Mouse (Mus musculus): ENCODE measurements around the gene Akp3. TPM values are rescaled to one million over a fixed set of nuclear protein-coding genes. Genes with fewer than 3 reads are reported as not detected.
A peak's percentile ranks its signal among the peaks of the same experiment; 100 is the strongest.

Akp3 gene
- polyA plus RNA-seq, 3 experiments from 2014 or later: not detected

- ATAC-seq: no peak
These were observed 30.9 kb downstream of the Akp3 start for GRCm38 (mm10) chr1:87155531-87156198.

- no peak for ATAC-seq
These were observed 31.4 kb downstream of the Akp3 start, which contains the start of gene Ecel1 for GRCm38 (mm10) chr1:87156199-87156587. TSS of gene Ecel1 (minus strand) at chr1:87156521.

DNA sequence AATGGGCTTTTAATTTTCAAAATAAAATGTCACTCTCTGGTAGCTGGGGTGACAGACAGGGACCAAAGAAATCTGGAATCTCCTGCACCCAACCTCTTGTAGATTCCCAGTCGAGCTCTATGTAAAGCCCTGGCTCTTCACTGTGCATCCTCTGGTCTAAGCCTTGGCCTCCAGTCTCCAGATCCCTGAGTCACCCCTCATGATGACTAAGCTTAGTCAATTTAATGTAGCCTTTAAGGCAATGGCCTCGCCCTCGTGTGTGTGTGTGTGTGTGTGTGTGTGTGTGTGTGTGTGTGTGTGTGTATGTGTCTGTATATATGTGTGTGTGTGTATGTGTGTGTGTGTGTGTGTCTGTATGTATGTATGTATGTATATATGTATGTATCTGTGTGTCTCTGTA, 34.6 kb downstream of the Akp3 start:
- ATAC-seq: no peak

DNA sequence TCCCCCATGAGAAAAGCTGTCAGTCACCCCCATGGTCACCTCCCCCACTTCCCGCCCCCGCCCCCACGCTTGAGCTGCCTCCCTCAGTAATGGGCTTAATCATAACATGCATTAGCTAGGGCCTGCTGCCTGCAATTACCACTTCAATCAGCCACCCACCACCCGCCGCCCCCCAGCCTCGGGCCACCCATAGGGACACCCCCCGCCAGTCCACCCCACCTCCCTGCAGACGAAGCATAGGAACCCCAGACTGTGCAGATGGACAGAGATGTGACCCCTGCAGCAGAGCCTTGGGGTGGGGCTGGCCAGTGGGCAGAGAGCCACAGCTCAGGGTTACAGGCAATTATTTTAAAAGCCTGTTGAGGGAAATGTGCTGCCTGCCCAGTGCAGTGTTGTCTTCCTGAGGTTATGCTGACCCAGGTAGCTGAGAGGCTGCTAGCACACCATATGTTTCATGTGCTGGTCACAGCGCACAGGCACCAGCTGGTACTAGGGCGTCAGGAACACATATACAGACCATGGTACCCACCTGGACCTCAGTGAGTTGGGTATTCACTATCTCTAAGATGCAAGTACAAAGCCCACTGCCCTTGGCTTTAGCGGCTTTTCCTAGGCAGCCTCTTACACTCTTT, 39.5 kb downstream of the Akp3 start:
- ATAC-seq: no peak

- no peak for ATAC-seq
These were observed 40.0 kb downstream of the Akp3 start for GRCm38 (mm10) chr1:87164796-87165184.

GRCm38 (mm10) chr1:87170458-87170857, 45.7 kb downstream of the Akp3 start:
- ATAC-seq: no peak

DNA sequence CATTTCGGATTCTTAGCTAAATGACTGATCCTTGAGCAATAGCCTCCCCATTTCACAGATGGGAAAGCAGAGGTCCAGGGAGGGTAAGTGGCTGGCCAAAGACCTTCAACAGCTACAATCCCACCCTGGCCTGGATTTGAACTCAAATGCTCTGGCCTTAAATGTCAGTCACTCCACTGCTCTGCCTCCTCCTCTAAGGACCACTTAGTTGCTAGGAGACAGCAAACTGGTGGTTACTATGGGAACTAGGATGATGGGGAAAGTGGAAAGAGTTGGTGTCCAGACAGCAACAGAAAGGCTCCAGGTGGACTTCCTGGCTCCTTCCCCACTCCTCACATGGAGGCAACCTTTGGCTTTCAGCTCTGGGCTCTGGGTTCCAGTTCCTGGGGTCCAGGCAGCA, 46.5 kb downstream of the Akp3 start:
- no peak for ATAC-seq

DNA sequence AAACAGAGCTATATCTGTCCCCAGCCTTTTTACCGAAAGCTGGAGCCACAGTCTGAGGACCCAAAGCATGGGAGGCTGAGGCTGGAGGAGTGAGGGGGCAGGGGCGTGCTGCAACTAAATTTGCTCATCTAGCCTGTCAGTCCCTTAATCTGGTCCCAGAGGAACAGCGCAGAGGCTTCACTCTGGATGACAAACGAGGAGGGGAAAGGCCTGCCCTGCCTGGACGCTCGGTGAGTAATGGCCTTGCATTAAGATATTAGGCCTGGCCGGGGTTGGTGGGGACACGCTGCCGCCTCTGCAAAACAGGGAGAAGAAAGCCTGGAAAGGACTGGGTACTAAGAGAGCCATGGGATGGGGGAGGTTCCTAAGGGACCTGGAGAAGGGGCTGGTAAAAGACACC, 47.5 kb downstream of the Akp3 start:
- ATAC-seq: no peak

GRCm38 (mm10) chr1:87174006-87174955, 49.5 kb downstream of the Akp3 start:
- ATAC-seq: peak; percentile 50

GRCm38 (mm10) chr1:87175852-87176292, 51.1 kb downstream of the Akp3 start:
- ATAC-seq: no peak

Other genes starting within 250 kb of the Akp3 start
- not detected for gene Alppl2, start 35.0 kb upstream of the Akp3 start, polyA plus RNA-seq (2017; shearing (Covaris generic))
- not detected for gene Alpi, start 23.4 kb upstream of the Akp3 start, polyA plus RNA-seq (2017; shearing (Covaris generic))
- gene Ecel1, start 31.5 kb downstream of the Akp3 start, polyA plus RNA-seq (2017; shearing (Covaris generic)): under 1 TPM in 2 of 3 experiments, not detected in 1; 0.77 to 0.88 TPM
- gene Prss56, start 58.3 kb downstream of the Akp3 start, polyA plus RNA-seq (2017; shearing (Covaris generic)): not detected
- not detected for gene Chrnd, start 65.6 kb downstream of the Akp3 start, polyA plus RNA-seq (2017; shearing (Covaris generic))
- under 1 TPM in 1 of 3 experiments, not detected in 2; 0.39 TPM for gene Chrng, start 79.7 kb downstream of the Akp3 start, polyA plus RNA-seq (2017; shearing (Covaris generic))
- 100 to 1,000 TPM in 2 of 3 experiments, 10 to 100 TPM in 1; 95.8 to 185 (median 116) TPM for gene Eif4e2, start 88.9 kb downstream of the Akp3 start, polyA plus RNA-seq (2017; shearing (Covaris generic))
- not detected for gene Efhd1, start 139.4 kb downstream of the Akp3 start, polyA plus RNA-seq (2017; shearing (Covaris generic))
- gene Gigyf2, start 202.0 kb downstream of the Akp3 start, polyA plus RNA-seq (2017; shearing (Covaris generic)): 10 to 100 TPM; 44.7 to 78.2 (median 51.4) TPM